Mouse (Mus musculus) thymus, postnatal 25 days (tissue): ENCODE measurements around the gene Pp2d1.

Experiments
- DNase-seq: peaks from one replicate; pipeline ENCODE4 v3.0.0; 2022

Pp2d1 gene

GRCm38 (mm10) chr17:53478066-53478857 lies 61.0 kb downstream of the Pp2d1 start:
- no peak for DNase-seq

DNA sequence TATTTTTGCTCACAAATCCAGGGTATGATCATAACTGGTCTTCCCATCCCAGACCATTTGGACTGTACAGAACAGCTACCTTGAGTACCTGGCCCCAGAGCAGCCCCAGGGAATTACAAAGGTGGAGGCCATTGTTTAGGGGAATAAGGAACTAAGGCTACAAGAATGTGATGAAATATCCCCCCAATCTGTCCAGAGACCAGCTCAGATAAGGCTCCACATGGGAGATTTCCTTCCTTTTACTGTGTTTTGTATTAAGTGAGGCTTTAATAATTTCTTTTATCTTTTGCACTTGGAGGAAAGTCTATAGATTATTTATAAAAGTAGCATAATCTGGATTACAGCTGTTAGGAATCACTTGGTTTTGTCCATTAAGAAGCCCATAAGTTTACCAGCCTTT lies 70.6 kb downstream of the Pp2d1 start:
- no peak for DNase-seq

DNA sequence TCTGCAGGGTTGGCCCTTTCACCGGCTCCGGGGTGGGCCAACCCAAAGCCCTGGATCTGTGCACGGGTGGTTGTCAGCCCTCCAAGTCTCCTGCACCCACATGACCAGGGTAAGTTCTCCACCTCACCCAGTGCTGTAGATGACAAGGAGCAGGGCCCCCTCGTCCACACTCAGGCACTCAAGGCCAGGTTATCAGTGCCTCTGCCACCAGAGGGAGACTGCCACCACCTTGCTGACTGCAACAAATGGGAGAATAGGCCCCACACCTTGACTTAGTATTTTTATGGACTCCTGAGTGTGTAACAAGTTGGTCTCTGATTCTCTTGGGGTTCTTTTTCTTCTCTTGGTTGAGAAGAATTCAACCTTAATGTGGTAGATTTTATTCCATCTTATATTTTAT lies 73.7 kb downstream of the Pp2d1 start:
- DNase-seq, result peak; percentile 34

DNA sequence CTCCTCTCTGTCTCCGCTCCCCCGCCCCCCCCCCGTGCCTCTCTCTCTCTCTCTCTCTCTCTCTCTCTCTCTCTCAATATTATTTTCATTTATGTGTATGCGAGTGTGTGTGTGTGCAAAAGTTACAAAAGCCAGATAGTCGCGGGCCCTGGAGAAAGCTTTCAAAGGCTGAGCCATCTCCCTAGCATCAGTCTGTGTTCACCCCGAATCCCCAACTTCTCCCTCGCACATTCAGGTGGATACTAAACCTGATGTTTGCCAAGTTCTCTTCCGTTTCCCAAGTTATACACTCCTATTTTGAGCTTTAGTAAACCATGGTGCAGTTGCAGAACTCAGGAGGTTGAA lies 75.8 kb downstream of the Pp2d1 start:
- DNase-seq, result no peak

- DNase-seq, result peak; percentile 73
Measured at GRCm38 (mm10) chr17:53462603-53463495, 76.4 kb downstream of the Pp2d1 start, which contains the start of gene Efhb. Gene Efhb, minus strand, starts transcription at chr17:53463321.
